Mouse (Mus musculus) spleen, adult 2 months (tissue): ENCODE results near the gene Hoxc5. TPM values are rescaled to one million over a fixed set of nuclear protein-coding genes. Genes with fewer than 3 reads are reported as not detected.

Source experiments
- DNase-seq, 2 experiments: peaks; one replicate each; pipeline versions ENCODE4 v3.0.0 to v3.0.0-alpha.2; 2012 to 2021; ENCODE audit warnings: low spot score in 2 of 2, low read depth in 1 of 2
- H3K27ac ChIP-seq: fragments of 200-500 bp; 2 replicates; pipeline ENCODE4 v1.5.1; 2012; ENCODE audit warnings: low read length, inconsistent platforms; ENCODE audit not compliant: insufficient read depth
- H3K27me3 ChIP-seq: fragments of 200-500 bp; 2 replicates; pipeline ENCODE4 v1.6.1; 2012; ENCODE audit warnings: mild to moderate bottlenecking, moderate library complexity, low read length, inconsistent platforms; ENCODE audit not compliant: control insufficient read depth, insufficient read depth
- H3K36me3 ChIP-seq: fragments of 200-500 bp; 2 replicates; pipeline ENCODE4 v1.6.1; 2012; ENCODE audit warnings: mild to moderate bottlenecking, low read length, inconsistent platforms; ENCODE audit not compliant: control insufficient read depth, insufficient read depth
- H3K4me1 ChIP-seq: fragments of 200-500 bp; 2 replicates; pipeline ENCODE4 v1.6.1; 2011; ENCODE audit warnings: inconsistent platforms; ENCODE audit not compliant: control insufficient read depth, insufficient read depth, insufficient read length
- H3K4me3 ChIP-seq: fragments of 200-500 bp; 2 replicates; pipeline ENCODE4 v1.5.1; 2011; ENCODE audit warnings: mild to moderate bottlenecking, inconsistent platforms; ENCODE audit not compliant: insufficient read depth, insufficient read length; ENCODE audit errors: extremely low read depth
- CTCF ChIP-seq: fragments of 200-500 bp; IDR thresholded peaks from 2 replicates; pipeline ENCODE4 v1.5.1; 2011; ENCODE audit warnings: mild to moderate bottlenecking, inconsistent platforms; ENCODE audit not compliant: insufficient read depth, insufficient read length, insufficient replicate concordance; ENCODE audit errors: extremely low read depth
- POLR2A ChIP-seq: fragments of 200-500 bp; IDR thresholded peaks from 2 replicates; pipeline ENCODE4 v1.6.1; 2011; ENCODE audit warnings: low read depth, low read length, inconsistent platforms
- WGBS: fragments of 180-500 bp; shearing (Covaris S2); methylation state at CpG from one replicate; pipeline ENCODE4 v1.1.7; 2018; 5-methylcytosine and 5-hydroxymethylcytosine counted together
- polyA plus RNA-seq: library from polyadenylated mRNA; depleted of rRNA; stranded (reverse); fragments of >200 nt; gene quantifications from 2 replicates; pipeline ENCODE4 v1.2.3, GENCODE M21; 2012

The Hoxc5 gene
- polyA plus RNA-seq, 1 experiment, result 0.05 TPM

DNA sequence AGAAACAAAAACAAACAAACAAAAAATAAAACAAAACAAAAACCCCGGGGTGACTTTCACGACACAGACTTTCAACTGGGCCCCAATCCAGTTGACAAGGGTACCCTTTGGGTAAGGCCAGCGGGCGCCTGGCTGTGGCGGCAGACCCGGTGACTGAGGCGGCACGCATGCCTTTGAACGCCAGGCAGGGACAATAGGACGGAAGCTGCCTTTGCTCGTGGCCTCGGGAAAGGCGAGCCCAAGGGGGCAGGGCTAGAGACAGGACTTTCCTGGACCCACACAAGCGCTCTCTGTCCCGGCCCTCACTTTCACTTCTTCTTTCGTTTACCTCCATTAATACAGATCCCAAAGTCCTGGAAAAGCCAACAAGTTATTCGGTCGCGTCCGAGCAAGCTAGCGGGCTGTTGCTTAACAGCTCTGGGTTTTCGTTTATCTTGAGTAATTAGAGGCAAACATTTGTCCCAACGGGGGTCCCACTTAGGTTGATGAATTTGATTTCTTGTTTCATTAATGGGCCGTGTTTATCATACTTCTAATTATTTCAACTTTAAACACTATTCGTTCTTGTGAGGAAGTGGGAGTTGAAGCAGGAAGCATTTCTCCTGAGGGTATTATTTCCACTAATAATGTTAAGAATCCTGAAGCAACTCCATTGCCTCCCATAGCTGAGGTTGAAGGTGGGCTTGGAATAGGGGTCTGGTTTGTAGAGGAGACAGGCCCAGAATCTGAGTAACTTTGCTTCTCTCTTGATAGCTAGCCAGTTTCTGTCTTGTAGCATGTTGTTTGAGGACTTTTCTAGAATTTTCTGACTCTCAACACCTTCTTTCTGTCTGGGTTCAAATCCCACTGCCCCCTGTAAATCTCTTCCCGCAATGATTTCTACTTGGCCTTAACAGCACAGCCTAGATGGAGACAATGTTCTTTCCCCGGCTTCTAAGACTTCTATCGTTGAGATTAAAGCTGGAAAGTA lies 3.3 kb upstream of the Hoxc5 start:
- Histone ChIP-seq H3K4me1 (peaks cover 2% of the 10 kb centered on the region; the same call in 1 of the 2 replicates), H3K36me3 (no peaks in the 10 kb centered on the region), H3K4me3 (no peak overlapping the region), H3K27ac (no peak overlapping the region), H3K27me3 (peaks cover 50% of the 10 kb centered on the region)
- TF ChIP-seq POLR2A (no peak), CTCF (no peak)
- DNase-seq, result no peak
- 5% methylated on average over 28 of the region's 28 CpGs for WGBS

DNA sequence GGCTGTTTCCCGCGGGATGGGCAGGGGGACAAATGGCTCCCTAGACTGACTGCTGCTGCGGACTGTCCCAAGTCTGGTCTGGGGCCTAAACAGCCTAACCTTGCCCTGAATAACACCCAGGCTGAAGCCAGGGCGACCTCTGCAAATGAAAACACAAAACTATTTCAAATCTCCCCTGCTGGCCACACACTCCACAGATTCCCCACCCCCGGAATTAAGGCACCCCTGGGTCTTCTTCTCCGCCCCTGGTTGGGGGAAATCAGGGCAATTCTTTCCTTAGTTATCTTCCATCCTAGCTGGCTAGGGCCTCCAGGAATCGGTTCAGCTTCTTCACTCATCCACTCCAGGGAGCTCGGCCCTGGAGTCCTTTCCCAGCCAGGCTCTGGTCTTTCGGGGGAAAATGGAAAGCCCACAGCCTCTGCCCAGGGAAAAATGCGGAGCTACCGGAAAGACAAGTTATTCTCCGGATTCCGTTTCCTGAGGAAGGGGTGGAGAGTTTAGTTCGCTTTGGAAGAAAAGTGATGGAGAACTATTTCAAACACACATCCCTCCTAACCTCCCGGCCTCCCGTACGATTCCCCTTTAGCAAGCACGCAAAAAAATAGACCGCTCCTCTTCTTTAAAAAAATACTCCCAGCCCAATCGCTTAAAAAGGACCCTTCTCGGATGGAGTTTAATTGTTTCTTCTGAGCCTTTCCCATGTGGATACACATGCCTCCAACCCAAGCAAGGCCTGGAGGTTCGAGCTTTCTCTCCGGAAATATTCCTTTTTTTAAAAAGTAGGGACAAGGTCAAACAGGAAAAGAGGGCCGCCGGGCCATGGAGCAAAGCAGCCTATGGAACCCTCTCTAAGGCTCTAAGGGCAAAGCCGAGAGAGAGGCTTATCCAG lies 2.0 kb upstream of the Hoxc5 start:
- DNase-seq, result no peak
- whole genome bisulfite sequencing, result 16% methylated on average over 26 of the region's 26 CpGs
- peaks cover 2% of the 10 kb centered on the region; the same call in 1 of the 2 replicates for H3K4me1 ChIP-seq
- H3K36me3 ChIP-seq, result no peaks in the 10 kb centered on the region
- peaks cover 47% of the 10 kb centered on the region for H3K27me3 ChIP-seq
- TF ChIP-seq POLR2A (no peak), CTCF (no peak)
- no peak overlapping the region for H3K27ac ChIP-seq
- no peak overlapping the region for H3K4me3 ChIP-seq

DNA sequence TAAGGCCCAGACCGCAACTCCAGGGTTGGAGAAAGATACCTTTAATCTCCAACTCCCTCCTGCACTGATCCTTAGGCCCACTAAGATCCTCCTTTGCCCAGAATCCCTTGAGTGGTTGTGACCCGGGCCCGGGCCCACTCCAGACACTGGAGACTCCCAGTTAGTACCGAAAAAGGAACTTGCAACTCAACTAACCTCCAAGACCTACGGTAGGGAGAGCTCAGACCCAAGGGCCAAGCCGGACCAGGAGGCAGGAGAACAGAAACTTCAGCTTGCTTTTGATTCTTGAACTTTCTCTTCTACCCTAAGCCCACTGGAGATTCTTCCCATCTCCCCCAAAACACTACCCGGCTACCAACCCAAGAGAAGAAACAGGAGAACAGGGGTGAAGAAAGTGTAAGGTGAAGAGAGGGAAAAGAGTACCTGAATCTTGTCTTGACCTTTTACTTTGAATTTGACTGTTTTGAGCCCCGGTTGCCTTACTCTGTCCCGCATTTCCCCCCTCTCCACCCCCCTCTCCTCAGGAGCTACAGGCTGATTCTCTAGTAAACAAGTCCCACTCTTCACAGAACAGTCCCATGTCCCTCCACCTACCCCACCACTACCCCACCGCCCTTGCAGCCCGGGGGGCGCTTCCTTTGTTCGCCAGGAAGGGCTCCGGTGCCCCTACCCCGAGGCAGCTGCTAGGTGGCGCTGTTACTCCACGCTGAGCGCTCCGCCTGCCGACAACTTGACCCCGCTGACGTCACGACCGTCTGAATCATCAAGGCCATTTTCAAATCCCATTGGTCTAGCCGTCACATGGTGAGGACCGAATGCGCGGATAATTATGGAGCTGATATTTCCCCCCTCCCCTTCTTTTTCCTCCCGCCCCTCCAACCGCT lies 1.1 kb upstream of the Hoxc5 start:
- peaks cover 2% of the 10 kb centered on the region; the same call in 1 of the 2 replicates for H3K4me1 ChIP-seq

DNA sequence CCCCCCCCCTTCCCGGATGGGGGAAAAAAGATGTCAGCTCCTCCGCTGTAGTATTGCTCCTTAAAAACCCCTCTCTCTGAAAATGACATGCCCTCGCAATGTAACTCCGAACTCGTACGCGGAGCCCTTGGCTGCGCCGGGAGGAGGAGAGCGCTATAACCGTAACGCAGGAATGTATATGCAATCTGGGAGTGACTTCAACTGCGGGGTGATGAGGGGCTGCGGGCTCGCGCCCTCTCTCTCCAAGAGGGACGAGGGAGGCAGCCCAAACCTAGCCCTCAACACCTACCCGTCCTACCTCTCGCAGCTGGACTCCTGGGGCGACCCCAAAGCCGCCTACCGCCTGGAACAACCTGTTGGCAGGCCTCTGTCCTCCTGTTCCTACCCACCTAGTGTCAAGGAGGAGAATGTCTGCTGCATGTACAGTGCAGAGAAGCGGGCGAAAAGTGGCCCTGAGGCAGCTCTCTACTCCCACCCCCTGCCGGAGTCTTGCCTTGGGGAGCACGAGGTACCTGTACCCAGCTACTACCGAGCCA lies 399 bp upstream of the Hoxc5 start, which contains the start of gene Hoxc10:
Gene Hoxc10, plus strand, starts transcription at position 21 of the 536 bp plus-strand sequence.
- H3K27me3 ChIP-seq, result peaks cover 42% of the 10 kb centered on the region
- no peak within 1 kb of the TSS for H3K4me3 ChIP-seq

More for the DNA sequence above, 1.1 kb upstream of the Hoxc5 start:
- DNase-seq, result peak; percentile 34 to 48
- TF ChIP-seq POLR2A (no peak), CTCF (peak; percentile 58; the same call in 1 of the 2 replicates)
- Histone ChIP-seq H3K27ac (no peak overlapping the region), H3K27me3 (peaks cover 48% of the 10 kb centered on the region), H3K36me3 (no peaks in the 10 kb centered on the region), H3K4me3 (no peak overlapping the region)
- WGBS, result 7% methylated on average over 30 of the region's 30 CpGs

DNA sequence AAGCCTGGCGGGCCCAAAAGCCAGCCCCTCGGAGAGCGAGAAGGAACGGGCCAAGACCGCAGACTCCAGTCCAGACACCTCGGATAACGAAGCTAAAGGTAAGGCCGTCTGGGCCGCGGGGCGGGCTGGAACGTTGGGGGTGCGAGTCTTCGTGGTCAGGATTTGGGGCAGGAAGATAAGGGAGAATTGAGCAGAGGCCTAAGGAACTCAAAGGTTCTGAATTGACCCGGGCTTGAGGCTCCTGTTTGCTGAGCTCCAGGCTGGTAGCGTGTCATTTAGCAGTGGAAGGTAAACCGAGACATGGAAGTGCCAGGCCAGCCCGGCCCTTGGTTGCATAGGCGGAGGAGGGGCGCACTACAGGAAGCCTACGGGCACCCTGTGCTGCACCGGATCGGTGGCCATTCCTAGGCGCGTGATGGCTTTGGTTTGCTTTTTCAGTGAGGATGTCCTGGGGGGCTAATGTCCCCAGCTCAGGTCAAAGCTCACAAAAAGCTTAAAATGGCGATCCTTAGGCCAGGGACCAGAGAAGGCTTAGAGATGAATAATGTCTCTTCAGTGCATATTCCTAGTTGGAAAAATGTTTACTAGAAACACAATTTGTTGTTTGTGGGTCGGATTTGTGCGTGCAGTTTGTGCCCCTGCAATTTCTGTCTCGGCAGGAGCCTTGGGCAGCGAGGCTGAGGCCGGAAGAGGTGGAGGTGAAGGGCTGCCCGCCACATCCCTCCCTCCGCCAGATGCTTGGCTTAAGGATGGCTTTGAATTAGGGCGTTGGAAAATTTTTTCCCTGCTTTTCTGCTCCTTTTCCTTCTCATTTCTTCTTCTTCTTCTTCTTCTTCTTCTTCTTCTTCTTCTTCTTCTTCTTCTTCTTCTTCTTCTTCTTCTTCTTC lies 511 bp downstream of the Hoxc5 start:
- no peak overlapping the region for H3K4me3 ChIP-seq

More for the DNA sequence above, 399 bp upstream of the Hoxc5 start, which contains the start of gene Hoxc10:
- 7% methylated on average over 27 of the region's 27 CpGs for WGBS
- no peak for DNase-seq
- peaks cover 2% of the 10 kb centered on the region; the same call in 1 of the 2 replicates for H3K4me1 ChIP-seq
- H3K36me3 ChIP-seq, result no peaks in the 10 kb centered on the region
- no peak within 1 kb of the TSS for H3K27ac ChIP-seq
- no peak for TF ChIP-seq POLR2A
- TF ChIP-seq CTCF, result no peak

More for the DNA sequence above, 511 bp downstream of the Hoxc5 start:
- no peak for DNase-seq
- H3K27ac ChIP-seq, result no peak overlapping the region
- TF ChIP-seq POLR2A (no peak), CTCF (no peak)
- peaks cover 40% of the 10 kb centered on the region for H3K27me3 ChIP-seq
- peaks cover 2% of the 10 kb centered on the region; the same call in 1 of the 2 replicates for H3K4me1 ChIP-seq
- 11% methylated on average over 34 of the region's 34 CpGs for WGBS
- no peaks in the 10 kb centered on the region for H3K36me3 ChIP-seq
